Mouse (Mus musculus) liver (tissue): ENCODE data around the gene Phc3.
"Not testable (repeated sequence)": the region's sequence is repeated elsewhere in the genome, so short reads cannot be mapped to it uniquely, and the experiment has no call there.

Experiments used
- DNase-seq: peaks from one replicate; pipeline ENCODE4 v3.0.0-alpha.2; 2020; ENCODE audit warnings: mixed read lengths

Gene Phc3

GRCm38 (mm10) chr3:30868176-30868575 is 101.0 kb downstream of the Phc3 start:
- DNase-seq = no peak

DNA sequence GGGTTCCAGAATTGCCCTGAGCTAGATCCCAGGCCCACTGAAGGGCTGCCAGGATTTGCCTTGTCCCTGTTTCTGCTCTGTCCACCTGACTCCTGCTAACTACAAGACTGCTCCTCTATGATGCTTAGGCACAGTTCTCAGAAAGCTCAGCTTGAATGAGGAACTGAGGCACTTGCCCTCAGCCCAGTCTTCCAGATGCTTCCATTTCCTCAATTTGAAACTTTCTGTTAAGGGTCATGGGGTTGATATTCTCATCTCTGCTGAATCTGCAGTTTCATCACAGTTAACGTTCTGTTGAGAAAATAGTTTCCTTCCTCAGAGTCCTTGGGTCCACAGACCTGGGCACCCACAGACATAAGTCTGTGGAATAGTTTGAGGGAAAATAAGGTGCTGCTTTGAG is 104.6 kb downstream of the Phc3 start:
- DNase-seq = no peak

DNA sequence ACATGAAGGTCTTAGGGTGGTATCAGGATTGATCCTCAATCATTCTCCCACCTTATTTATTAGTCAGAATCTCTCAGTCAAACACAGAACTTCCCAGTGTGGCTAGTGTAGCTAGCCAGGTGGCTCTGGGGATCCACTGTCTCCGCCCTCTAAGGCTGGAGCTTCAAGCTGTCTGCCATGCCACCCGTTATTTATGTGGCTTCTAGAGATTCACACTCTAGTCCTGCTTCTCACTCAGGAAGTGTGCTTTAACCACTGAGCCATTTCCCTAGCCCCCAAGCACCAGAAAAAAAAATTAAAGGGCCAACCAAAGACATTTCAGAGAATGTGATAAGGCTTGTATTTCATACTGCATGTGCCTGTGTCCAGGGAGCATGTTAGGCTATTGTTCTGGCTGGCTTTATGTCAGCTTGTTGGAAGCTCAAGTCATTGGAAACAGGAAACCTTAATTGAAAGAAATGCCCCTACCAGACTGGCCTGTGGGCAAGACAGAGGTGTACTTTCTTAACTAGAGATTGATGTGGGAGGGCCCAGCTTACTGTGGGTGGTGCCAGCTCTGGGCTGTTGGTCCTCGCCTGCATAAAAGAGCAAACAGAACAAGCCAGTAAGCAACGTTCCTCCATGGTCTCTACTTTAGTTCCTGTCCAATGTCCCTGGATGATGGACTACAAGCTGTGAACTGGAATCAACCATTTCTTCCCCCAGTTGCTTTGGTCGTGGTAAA is 105.3 kb downstream of the Phc3 start:
- no peak for DNase-seq

- DNase-seq = no peak
These were observed 108.5 kb downstream of the Phc3 start for GRCm38 (mm10) chr3:30860705-30861104.

- not testable (repeated sequence) for DNase-seq
These were observed 109.6 kb downstream of the Phc3 start for GRCm38 (mm10) chr3:30859599-30859998.

DNA sequence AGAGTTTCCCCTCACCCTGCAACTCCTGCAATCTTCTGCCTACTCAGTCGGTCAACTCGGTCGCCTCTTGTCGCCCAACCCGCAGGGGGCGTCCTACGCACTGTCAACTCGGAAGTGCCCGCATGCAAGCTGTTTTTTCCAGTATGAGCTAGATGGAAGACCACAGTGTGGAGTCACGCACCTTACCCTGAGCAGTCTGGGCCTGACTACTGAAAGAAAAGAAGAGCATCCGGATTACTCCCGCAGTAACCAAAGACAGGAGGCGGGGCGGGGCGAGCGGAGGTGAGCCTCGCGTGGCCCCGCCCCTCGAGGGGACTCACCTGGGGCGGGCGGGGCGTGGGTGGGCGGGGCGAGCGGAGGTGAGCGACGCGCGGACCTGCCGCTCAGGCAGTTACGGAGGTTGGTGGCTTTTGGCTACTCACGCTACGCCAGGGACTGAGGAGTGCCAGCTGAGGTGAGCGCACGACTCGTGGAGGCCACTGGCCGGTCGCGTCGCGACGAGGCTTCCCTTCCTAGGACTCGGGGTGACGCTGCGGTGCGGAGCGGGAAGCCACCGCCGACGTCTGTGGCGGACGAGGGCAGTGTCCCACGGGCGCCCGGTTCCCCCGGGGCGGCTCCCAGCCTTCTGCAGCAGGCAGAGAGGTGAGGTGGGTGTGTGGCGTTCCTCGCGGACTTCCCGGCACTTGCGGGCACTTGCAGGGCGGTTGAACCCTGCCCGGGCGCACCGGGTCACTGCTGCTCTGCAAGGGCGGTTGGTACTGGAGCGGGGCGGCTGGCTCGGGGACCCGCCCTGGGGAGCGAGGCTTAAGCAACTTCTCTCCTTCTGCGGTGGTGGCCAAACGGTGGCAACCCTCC is 113.4 kb downstream of the Phc3 start, which contains the start of gene Gpr160:
Gene Gpr160 (plus strand): TSS at position 347 of the 855 bp plus-strand sequence.
- peak; percentile 72 for DNase-seq

DNA sequence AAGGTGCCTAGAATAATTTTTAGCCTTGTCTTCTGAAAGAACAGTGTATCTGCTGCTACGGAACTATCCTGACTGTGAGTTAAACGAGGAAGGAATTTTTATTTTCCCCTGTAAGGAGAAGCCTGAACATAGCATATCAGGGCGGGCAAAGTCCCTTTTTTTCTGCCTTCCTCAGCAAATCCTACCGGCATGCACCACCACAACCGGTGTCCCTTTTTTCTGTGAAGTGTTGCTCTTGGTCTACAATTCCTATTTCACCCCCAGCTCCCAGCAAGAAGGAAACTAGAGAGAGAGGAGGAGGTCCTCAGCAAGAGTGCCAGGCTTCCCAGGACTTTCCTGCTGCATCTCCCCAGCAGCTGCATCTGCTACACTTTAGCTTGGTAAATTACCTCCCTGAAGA is 115.6 kb downstream of the Phc3 start:
- DNase-seq = no peak

DNA sequence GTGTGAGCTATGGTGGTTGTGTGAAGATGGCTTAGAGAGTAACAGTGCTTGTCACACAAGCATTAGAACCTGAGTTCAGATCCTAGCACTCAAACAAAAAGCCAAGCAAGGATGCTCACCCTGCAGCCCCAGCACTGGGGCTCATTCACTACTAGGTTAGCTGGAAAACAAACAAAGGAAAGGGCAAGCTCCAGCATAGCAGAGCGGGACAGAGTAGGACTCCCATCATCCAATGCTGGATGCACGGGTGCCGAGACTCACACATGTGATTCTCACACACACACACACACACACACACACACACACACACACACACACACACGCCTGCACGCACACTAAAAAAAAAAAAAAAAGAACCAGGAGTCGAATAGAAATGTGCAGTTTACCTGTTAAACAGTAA is 117.8 kb downstream of the Phc3 start:
- no peak for DNase-seq
